Mouse (Mus musculus) ovary, postnatal 36 days (tissue): ENCODE results near the gene Cdh15.

ENCODE experiments used
- DNase-seq: peaks from one replicate; pipeline ENCODE4 v3.0.0; 2022; ENCODE audit warnings: low spot score, mixed read lengths

Cdh15 gene

DNA sequence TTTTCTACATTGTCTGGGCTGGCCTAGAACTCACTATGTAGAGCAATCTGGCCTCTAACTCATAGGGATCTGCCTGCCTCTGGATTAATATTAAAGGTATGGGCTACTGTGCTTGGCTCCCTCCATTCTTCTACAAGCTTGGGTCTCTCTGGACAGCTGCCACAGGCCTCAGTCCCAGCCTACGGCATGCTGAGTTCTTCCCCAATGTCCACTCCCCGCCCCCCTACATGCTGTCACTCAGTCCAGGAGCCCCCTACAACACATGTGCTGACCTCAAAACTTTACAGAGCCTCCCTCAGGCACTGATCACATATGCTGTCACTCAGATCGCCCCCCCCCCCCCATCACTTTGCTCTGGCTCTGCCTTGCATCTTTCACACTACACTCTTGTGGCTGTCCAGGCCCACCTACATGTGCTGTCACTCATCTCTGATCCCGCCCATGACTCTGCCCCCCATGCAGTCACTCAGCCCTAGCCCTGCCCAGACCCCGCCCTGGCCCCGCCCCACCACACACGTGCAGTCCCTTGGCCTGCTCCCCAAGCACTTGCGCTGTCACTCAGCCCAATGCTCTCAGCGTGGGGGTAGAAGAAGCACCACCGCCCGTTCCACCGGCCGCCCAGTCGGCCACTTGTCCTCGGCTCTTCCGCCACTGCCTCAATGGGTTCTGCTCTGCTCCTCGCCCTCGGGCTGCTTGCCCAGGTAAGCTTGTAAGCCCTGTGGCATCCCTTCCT is at the start of gene Cdh15:
Gene Cdh15 (plus strand): TSS at position 138 of the 733 bp plus-strand sequence.
- DNase-seq: peak; percentile 33

- no peak for DNase-seq
Observed at GRCm38 (mm10) chr8:122803906-122804761, 43.6 kb upstream of the Cdh15 start.

- no peak for DNase-seq
Observed at GRCm38 (mm10) chr8:122805349-122805748, 42.4 kb upstream of the Cdh15 start.

GRCm38 (mm10) chr8:122806956-122807538 is 40.7 kb upstream of the Cdh15 start:
- DNase-seq: no peak

- DNase-seq: no peak
Observed at GRCm38 (mm10) chr8:122807907-122808306, 39.9 kb upstream of the Cdh15 start.

DNA sequence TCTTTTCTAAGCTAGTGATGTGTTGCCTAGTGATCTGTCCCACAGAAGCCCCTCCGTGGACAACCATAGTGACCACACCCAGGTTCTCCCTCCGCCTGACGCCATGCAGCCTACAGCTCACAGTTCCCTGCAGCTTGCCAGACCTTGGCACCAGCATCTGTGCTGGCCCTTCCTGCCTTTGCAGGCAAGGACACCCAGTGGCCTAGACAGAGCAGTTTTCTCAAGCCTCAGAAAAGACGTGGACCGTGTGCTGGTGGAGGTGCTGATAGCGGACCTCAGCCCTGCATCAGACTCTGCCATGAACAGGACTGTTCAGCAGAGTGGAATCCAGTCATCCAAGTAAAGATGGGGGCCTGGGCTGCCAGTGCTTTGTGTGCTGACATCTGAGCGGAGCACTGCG is 37.4 kb upstream of the Cdh15 start:
- no peak for DNase-seq

DNA sequence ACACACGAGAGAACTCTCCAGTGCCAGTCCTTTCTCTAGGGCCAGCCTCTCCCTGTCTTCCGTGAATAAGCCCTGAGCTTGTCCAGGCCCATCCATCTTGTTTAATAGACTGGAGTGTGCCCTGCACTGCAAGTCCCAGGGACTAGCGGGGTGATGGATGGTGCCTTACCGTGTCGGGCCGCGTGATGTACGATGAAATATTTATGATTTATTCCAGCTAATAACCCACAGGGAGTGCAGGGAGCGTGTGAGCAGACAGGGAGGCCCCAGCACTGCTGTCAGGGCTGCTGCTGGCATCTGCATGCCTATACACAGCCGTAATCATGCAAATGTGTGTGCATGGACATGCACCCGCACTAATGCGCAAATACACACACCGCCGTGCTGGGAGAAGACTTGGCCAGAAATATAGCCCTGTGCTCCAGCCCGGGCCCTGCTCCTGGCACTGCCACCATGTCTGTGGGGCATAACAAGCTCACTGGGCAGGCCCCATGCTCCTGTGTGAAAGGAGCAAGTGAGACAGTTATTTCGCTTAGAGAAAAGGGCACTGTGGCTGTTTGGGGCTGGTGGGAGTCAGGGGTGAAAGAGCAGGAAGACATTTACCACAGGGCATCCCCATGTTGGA is 35.8 kb upstream of the Cdh15 start:
- no peak for DNase-seq

DNA sequence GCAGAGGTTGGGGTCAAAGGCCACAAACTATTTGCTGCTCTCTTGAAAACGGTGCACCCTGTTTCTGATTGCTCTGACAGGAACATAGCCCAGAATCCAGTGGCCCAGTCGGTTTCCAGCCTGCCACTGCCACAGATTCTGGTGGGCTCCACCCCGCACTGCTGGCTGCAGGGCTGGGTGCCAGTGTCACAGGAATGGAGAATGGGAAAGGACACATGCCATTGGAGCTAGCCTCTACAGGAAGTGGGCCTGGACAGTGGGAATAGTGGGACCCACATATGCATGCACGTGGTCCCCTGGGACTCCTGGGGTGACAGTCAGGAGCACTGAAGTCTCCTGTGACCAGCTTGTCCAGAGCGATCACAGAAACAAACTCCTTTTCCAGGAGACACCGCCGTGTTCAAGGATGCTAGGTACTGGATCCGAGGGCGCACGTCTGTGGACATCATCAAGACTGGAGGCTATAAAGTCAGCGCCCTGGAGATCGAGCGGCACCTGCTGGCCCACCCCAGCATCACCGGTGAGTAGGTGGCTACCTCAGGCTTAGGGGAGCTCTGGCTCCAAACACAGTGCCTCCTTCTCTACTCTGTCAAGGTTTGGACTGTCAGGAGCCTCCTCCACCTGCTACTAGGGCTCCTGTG is 35.0 kb upstream of the Cdh15 start:
- DNase-seq: no peak

- DNase-seq: no peak
Observed at GRCm38 (mm10) chr8:122814608-122815007, 33.2 kb upstream of the Cdh15 start.

DNA sequence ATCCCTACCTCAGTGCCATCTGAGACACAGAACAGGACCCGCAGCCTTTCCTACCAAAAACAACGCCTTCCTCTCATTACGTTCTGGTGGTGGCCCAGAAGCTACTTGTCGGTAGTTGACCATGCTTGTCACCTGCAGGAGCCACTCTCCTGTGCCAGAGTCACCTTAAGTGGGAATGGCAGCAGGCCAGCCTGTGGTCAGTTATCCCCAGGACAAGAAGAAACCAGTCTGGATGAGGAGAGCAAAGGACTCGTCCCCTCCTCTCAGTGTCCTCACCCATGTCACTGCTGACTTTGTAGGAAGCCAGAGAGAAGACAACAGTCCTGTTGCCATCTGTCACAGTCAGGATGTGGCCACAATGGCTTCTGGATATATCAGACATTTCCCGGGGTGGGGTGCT is 30.8 kb upstream of the Cdh15 start:
- no peak for DNase-seq

DNA sequence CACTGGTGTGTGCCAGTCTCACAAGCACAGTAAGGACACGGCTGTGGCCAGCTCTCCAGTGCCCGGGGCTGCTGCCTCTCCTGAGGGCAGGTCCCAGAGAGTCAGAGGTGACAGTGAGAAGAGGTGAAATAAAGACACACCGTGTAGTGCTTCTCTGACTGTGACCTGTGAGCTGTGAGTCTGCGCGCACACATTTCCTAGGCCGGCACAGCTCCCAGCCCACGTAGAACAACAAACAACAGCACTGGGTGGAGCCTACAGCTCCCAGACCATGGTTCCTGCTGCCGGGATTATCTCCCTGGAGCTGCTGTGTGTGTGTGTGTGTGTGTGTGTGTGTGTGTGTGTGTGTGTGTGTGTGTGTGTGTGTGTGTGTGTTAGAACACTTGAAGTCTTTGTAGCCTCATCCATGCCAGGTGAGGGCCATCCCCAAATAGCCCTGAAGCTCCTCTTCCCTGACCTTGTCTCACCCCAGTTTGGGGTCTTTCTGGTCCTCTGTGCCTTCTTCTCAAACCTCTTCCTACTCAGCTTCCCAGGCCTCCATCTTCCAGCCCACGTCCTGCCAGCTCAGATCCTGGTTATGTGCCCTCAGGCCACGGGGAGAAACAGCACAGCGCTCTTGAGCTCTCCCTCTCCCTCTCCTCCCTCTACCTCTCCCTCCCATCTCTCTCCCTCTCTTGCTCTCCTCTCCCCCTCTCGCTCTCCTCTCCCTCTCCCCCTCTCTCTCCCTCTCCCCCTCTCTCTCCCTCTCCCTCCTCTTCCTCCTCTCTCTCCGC is 29.9 kb upstream of the Cdh15 start:
- DNase-seq: no peak

DNA sequence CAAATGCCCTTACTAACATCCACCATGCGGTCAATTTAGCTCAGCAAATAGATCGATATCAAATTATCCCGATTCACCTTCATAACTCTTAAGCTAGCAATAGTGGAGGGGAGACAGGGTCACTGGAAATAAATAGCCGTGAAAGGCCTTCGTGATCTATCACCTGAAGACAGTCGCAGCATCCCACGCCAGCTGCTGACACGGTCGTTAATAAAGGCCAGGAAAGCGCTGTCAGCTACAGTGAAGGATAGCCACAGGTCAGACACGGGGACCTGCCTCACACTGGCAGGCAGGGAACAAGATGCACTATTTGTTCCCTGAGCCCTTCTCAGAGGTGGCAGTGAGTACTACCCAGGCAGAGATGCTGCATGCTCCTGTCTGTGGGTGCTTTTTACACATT is 28.0 kb upstream of the Cdh15 start:
- no peak for DNase-seq

- no peak for DNase-seq
Observed at GRCm38 (mm10) chr8:122824571-122824970, 23.2 kb upstream of the Cdh15 start.

GRCm38 (mm10) chr8:122824986-122825385 is 22.8 kb upstream of the Cdh15 start:
- no peak for DNase-seq

DNA sequence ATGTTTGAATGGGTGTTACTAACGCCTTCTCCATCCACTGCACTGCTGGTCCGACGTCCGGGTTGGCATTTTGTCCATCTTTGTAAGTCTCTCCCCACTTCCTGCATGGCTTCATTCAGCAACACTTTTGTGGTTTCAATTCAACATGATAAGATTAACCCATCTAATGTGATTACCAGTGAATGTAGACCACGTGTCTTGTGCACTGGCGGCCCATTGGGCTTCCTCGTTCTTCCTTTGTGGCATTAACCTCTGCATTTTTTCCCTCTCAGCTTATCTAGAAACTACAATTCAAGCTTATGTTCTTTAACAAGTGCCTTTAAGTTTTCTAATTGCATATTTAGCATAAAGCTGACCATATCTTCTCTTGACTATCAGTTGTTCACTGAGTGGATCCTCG is 22.4 kb upstream of the Cdh15 start:
- no peak for DNase-seq

- DNase-seq: no peak
Observed at GRCm38 (mm10) chr8:122829396-122829795, 18.4 kb upstream of the Cdh15 start.

DNA sequence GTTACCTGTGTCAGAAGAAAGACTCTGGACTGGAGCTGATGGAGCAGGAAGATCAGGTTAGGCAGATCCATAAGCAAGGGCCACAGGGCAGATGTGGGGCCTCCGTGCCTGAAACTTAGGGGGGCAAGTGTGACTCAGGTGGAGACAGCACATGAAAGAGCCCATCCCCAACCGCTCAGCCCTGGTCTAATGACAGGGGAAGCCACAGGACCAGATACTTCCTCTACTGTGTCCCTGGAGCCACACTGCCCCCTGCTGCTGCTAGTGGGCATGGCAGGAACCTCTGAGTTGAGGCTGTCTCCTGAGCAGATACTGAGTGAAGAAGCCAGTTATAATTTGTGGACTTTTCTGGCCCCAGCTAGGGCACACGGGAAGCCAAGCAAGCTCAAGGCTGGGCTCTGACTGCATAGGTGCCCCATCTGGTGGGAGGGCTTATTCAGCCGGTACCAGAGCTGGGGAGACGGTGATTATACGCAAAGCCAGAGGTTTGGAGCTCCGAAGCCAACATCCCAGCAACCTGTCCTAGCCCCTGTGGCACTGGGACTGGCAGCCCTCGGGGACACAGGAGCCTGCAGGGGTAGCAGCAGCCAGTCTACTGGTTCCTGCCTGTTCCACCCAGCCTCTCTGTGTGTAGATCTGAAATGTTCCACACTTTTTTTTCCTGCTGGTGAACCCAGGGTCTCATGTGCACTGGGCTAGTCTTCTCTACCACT is 17.3 kb upstream of the Cdh15 start:
- peak; percentile 87 for DNase-seq

DNA sequence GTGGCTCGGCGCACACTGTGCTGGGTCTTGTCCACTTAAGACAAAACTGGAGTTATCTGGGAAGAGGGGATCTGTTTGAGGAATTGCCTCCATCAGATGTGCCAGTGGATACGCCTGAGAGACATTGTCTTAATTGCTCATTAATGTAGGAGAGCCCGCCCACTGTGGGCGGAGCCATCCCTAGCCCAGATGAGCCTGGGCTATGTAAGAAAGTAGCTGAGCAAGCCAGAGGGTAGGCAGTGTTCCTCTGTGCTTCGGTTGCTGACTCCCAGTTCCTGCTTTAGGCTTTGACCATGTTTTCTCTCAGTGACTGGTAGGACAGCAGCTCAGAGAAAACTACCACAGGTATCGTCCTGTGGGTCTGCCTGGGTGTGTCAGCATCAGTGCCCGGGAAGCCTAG is 13.3 kb upstream of the Cdh15 start:
- no peak for DNase-seq

GRCm38 (mm10) chr8:122834971-122835370 is 12.8 kb upstream of the Cdh15 start:
- peak; percentile 72 for DNase-seq

- no peak for DNase-seq
Observed at GRCm38 (mm10) chr8:122836199-122836598, 11.6 kb upstream of the Cdh15 start.

DNA sequence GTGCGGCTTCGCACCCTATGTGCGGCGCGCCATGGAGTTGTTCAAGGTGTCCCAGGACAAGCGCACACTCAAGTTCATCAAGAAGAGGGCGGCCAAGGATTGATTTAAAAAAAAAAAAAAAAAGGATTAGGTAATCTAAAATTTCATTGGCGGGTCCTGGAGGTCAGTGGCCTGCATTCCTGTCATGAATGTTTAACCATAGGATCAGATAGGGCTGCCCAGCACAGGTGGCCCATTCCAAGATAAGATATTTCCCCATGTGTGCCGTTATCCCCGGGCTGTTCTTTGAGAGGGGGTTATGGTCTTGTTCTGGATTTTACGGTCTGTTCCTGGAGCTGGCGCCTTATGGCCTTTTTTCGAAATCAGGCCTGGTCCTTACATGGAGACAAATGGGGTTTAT is 11.1 kb upstream of the Cdh15 start:
- no peak for DNase-seq
